Mouse (Mus musculus): ENCODE measurements around the gene Actl6b.

Gene Actl6b

DNA sequence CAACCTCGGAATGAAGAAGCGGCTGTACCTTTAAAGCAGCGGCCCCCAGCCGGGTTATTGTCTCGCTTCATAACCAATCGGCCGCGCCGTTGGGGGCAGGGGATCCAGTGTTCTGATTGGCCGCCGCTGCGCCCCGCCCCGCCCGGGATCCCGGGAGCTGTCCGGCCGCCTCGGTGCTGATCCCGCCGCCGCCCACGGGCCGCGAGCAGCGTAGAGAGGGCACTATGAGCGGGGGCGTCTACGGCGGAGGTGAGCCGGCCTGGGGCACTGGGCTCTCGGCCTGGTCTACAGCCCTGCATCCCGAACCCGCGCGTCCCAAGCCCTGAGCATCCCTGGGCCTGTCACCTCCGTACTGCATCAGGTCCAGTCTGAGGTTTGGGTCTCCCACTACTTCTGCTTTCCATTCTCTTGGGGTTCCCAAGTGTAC lies at the start of gene Actl6b:
Actl6b (plus strand) TSS at position 107 of the 427 bp plus-strand sequence.
- no peak for DNase-seq (ENCODE audit: low read depth, low spot score)

DNA sequence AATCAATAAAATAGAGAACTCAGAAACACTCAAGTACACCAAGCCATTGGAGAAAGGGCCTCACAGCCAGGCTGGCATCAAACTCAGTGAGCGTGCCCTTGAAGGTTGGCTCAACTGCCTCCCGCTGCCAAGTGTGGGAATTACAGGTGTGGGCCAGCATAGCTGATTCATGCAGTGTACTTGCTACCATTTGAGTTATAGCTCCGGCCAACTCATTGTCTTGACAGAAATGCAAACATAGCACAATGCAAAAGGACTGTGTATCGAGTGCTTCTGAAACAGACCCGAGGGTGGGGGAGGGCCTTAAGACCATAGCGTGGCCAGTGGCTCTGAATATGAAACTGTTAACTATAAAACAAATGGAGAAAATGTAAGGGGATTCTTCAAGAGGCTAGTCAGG lies 49.3 kb upstream of the Actl6b start:
- no peak for DNase-seq (ENCODE audit: low read depth, low spot score)

DNA sequence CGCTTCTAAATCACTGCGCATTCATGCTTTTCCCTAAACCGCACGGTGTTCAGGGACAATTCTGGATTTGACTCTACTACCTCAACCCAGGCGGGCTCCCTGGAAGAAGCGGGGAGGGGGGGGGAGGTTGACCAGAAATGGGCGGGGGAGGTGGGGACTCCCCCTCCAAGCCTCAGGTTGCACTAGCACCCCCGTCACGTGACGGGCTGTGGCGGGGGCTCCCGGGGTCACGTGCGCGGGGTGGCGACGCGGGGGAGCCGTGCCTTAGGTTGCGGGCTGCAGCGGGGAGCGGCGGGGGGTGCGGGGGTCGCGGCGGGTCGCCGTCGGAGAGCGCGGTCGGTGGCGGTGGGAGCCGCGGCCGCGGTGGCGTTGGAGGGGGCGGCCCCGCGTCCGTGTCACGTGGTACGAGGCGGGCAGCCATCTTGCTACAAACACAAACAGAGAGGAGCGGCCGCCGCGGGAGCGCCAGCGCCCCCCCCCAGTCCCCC lies 43.3 kb upstream of the Actl6b start:
- DNase-seq (ENCODE audit: low read depth, low spot score) = no peak

DNA sequence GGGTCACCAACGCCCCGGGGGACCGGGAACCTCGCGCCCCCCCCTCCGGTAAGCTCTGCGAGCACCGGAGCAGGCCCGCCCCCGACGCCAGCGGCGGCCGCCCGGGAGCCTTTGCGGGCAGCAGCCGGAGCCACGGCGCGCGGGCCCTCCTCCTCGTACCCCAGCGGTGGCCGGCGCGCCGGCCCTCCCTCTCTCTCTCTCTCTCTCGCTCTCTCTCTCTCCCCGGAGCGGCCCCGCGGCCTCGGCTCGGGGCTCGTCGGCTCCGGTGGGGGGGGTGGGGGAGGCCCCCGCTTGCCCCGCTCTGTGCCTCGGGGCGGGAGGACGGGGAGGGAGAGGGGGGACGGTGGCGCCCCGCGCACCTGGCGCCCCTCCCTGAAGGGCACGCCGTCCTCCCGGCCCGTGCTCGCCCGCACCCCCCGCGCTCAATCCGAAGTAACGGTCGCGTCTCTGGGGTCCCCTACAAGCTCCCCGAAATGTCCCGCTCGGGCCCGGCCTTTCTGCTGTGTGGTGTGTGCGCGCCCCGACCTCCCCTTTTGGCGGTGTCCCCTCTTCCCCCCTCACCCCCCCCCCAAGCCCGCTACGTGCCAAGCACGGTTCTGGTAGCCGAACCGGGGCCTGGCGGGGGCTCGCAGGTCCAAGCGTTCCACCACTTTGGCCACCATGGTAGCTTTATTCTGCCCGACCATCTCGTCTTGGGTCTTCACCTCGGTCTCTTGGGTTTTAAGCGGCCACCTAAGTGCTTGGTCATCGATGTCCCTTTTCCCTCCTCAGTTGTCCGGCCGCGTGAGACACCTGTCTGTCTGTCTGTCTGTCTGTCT lies 42.5 kb upstream of the Actl6b start:
- DNase-seq (ENCODE audit: low read depth, low spot score) = no peak

DNA sequence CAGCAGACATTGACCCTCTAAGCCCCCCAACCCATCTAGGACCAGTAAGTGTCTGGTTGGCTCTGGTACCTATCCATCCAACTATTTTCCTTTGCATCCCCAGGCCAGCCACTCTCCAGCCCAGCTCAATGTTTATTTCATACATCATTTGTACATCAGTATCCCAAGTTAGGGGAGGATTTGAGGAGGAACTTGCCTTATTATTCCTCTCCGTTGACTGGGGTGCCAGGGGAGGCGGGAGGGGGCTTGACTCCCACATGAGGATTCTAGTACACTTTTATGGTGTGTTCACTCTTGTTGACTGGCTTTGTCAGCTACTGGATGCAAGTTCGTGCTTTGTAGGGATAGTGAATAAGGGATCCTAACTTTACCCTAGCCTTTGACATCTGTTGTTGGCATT lies 41.6 kb upstream of the Actl6b start:
- DNase-seq (ENCODE audit: low read depth, low spot score) = no peak

- DNase-seq (ENCODE audit: low read depth, low spot score) = no peak
Observed at GRCm38 (mm10) chr5:137512847-137513794, 40.2 kb upstream of the Actl6b start.

GRCm38 (mm10) chr5:137513951-137514721 lies 39.2 kb upstream of the Actl6b start:
- DNase-seq (ENCODE audit: low read depth, low spot score) = no peak

DNA sequence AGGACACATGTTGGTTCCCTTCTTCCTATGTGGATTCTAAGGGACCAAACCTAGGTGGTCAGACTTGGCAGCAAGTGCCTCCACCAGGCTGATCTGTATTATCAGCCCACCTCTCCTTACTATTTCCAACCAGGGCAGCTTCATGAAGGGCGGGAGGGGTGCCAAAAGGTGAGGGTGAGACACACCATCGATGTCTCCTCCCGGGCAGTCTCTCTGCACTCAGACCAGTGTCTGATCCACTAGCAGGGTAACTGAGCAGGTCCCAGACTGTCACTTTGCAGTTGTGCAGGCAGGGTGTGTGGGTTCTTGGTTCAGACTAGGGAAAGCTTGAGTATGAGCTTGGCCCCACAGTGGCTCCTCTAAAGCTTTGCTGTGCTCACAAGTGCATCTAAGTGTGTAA lies 38.5 kb upstream of the Actl6b start:
- DNase-seq (ENCODE audit: low read depth, low spot score) = no peak

- no peak for DNase-seq (ENCODE audit: low read depth, low spot score)
Observed at GRCm38 (mm10) chr5:137518436-137518835, 34.9 kb upstream of the Actl6b start, which contains the start of gene Gigyf1. Gene Gigyf1, plus strand, starts transcription at chr5:137518548.

DNA sequence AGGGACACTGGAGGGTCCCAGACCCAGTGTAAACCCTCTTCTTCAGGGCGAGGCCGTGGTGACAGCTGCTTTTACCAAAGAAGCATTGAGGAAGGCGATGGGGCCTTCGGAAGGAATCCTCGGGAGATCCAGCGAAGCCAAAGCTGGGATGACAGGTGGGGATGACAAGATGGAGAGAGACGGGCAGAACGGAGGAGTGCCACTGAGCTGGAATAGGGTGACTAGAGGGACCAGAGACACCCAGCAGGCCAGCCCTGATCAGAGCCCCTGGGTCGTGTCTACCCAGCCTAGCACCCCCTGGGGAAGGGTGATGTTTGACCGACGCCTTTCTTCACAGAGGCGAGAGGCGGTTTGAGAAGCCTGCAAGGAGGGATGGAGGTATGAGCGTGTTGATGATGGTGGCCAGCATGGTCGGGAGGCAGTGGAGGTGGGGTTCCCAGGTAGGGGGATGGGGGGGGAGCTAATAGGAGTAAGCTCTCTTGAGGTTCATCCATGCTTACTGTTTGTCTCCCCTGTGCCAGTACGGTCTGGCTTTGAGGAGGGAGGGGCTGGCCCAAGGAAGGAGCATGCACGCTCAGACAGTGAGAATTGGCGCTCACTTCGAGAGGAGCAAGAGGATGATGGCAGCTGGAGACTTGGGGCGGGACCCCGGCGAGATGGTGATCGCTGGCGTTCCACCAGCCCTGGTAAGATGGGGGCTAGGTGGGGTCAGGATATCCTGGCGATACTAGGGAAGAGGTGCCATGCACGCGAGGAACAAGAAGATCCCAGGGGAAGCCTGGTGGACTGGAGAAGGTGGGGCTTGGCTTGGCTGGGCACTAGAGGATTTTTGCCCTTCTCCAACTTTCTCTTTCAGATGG lies 33.4 kb upstream of the Actl6b start:
- no peak for DNase-seq (ENCODE audit: low read depth, low spot score)

DNA sequence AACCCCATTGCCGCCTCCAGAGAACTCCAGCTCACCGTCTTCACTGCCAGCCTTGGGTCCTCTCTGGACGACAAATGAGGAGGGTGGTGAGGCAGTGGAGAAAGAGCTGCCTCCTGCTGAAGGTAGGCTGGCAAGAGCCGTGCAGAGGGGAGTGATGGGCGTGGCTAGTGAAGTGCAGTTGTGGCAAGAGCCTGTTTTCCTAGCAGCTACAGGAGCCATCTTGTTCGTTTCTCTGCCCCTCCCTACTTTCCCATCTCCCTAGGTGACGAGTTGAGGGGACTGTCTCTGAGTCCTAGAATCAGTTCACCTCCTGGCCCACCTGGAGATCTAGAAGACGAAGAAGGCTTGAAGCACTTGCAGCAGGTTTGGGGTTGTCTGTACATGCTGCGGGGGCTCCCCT lies 31.5 kb upstream of the Actl6b start:
- DNase-seq (ENCODE audit: low read depth, low spot score) = no peak

- no peak for DNase-seq (ENCODE audit: low read depth, low spot score)
Observed at GRCm38 (mm10) chr5:137522711-137523110, 30.6 kb upstream of the Actl6b start.

- no peak for DNase-seq (ENCODE audit: low read depth, low spot score)
Observed at GRCm38 (mm10) chr5:137523396-137524250, 29.7 kb upstream of the Actl6b start.

DNA sequence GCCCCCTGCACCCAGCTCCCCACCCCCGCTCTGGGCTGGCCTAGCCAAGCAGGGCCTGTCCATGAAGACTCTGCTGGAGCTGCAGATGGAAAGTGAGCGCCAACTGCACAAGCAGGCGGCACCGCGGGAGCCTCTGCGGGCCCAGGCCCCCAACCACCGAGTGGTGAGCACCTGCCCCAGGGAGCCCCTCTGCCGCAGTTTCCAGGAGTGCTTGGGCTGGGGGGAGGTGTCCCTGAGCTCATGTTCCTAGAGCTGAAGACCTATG lies 29.1 kb upstream of the Actl6b start:
- DNase-seq (ENCODE audit: low read depth, low spot score) = no peak

GRCm38 (mm10) chr5:137524671-137525070 lies 28.6 kb upstream of the Actl6b start:
- no peak for DNase-seq (ENCODE audit: low read depth, low spot score)

DNA sequence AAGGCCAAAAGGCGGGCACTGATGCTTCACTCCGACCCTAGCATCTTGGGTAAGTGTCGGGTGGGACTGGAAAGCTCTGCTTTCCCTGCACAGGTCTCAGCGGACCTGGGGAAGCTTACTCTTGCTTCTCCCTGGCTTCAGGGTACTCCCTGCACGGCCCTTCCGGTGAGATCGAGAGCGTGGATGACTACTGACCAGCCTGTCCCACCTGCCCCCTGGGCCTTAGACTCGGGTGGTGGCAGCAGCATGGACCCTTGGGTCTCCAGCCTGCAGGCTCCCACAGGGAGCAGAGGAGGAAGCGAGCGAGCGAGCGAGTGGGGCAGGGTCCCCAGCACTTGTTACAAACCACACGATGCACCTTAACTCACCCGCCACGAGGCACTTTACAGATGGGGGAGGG lies 27.8 kb upstream of the Actl6b start:
- DNase-seq (ENCODE audit: low read depth, low spot score) = no peak

- no peak for DNase-seq (ENCODE audit: low read depth, low spot score)
Observed at GRCm38 (mm10) chr5:137526192-137526936, 27.0 kb upstream of the Actl6b start.

DNA sequence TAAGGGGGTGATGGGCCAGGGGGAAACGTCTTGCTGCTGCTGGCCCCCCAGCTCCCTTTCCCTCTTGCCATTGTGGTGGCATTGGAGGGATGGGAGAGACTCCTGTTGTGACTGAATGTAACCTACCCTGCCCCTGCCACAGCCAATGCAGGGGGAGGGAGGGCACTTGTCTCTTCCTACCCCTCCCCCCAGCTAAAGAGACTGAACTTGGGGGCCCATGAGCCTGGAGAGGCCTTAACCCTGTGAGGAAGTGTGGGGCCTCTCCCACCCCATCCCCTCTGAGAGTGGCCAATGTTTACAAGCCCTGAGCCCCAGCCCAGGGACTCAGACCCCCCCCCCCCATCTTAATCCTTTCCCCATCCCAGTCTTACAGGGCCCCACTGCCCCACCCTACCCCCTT lies 25.9 kb upstream of the Actl6b start:
- DNase-seq (ENCODE audit: low read depth, low spot score) = no peak
